Mouse (Mus musculus) small intestine, adult 2 months (tissue): Measurements from ENCODE around the gene Mdga1.

Source experiments
- CTCF ChIP-seq: fragments of 200-500 bp; IDR thresholded peaks from 2 replicates; pipeline ENCODE4 v1.5.1; 2012; ENCODE audit warnings: low read depth, mild to moderate bottlenecking, control low read depth, inconsistent platforms, low read length, moderate library complexity, mixed read lengths; ENCODE audit not compliant: insufficient replicate concordance, insufficient read length; ENCODE audit errors: extremely low read depth
- POLR2A ChIP-seq: fragments of 200-500 bp; IDR thresholded peaks from 2 replicates; pipeline ENCODE4 v1.6.1; 2012; ENCODE audit warnings: low read depth, mild to moderate bottlenecking, control low read depth, inconsistent platforms, low read length, moderate library complexity

DNA sequence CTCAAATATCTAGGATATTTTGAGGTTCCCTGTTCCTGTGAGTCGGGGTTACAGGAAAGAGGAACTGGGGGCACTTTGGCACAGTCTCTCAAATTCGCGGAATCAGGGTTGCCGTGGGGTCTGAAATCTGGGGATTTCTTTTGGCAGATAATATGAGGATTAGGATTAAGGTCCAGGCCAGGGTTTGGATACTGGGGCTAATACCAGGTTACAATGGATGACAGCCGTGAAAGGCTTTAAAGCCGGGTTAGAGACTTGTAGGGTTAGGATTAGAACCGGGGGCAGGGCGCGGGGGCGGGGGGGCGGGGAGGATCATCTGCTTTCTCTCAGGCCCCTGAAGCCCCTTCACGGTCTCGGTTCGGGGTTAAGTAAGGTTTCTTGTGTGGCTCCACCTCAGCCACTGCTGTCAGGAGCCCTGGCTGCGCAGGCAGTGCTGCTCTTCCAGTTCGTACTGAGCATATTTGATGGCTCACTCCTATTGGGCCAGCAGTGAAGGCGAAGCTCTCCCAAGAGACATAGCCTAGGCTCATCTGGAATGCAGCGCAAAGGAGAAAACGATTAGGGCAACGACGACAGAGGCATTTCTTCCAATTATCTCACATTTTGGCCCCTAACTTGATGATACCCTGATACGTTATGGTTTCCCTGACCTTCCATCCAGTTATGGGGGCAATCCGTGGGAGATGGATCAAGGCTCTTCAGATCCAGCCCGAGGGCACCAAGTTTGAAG, 28.8 kb upstream of the Mdga1 start:
- no peak for TF ChIP-seq CTCF
- TF ChIP-seq POLR2A, result no peak
